Mouse (Mus musculus): Measurements from ENCODE around the gene Pxdn. TPM values are rescaled to one million over a fixed set of nuclear protein-coding genes. Genes with fewer than 3 reads are reported as not detected.

Gene Pxdn
- polyA plus RNA-seq, 1 experiment from 2014 or later, result 33.9 TPM

DNA sequence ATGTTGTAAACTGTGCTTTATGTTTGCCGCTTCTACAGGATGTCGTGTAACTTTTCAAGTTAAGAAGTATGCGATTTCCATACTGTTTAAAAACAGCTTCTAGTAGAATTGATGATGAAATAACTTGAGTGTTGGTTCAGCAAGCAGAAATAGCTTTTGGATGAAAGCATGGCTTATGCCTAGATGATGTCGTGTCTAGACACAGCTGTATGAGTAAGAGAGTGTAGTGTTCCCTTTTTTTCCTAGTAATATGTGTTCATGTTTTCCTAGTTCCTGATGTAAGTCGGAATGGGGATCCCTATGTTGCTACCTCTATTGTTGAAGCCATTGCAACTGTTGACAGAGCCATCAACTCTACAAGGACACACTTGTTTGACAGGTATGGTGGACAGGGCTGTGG, 61.5 kb downstream of the Pxdn start:
- DNase-seq (ENCODE audit: low spot score), result no peak
- H3K27ac ChIP-seq (ENCODE audit: low read depth, low read length), result no peak overlapping the region
- H3K4me1 ChIP-seq (replicated peaks; ENCODE audit: control insufficient read depth, insufficient read depth, low read length), result no peaks in the 10 kb centered on the region
- WGBS, result 87% methylated on average over 5 of the region's 5 CpGs
- H3K4me2 ChIP-seq, result no peak overlapping the region
- H3K36me3 ChIP-seq (ENCODE audit: control insufficient read depth, insufficient read depth, low read length), result peaks cover 9% of the 10 kb centered on the region; the same call in 1 of the 2 replicates
- no peaks in the 10 kb centered on the region for H3K27me3 ChIP-seq (replicated peaks; ENCODE audit: control insufficient read depth, insufficient read depth, low read length)
- no peak overlapping the region for H3K9ac ChIP-seq (ENCODE audit: low read depth, low read length)
- H3K4me3 ChIP-seq (ENCODE audit: low read depth, low read length), result no peak overlapping the region
- no peak for ATAC-seq (replicated peaks; ENCODE audit: low FRiP score)
- H3K9me3 ChIP-seq (ENCODE audit: control insufficient read depth, low read length), result no peaks in the 10 kb centered on the region

DNA sequence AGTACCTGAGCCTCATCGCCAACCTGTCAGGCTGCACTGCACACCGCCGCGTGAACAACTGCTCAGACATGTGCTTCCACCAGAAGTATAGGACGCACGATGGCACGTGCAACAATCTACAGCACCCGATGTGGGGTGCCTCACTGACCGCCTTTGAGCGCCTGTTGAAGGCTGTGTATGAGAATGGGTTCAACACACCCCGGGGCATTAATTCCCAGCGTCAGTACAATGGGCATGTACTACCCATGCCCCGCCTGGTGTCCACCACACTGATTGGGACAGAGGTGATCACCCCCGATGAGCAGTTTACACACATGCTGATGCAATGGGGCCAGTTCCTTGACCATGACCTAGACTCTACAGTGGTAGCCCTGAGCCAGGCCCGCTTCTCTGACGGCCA, 64.5 kb downstream of the Pxdn start:
- H3K9me3 ChIP-seq (ENCODE audit: control insufficient read depth, low read length), result no peaks in the 10 kb centered on the region
- peaks cover 3% of the 10 kb centered on the region; the same call in 1 of the 2 replicates for H3K36me3 ChIP-seq (ENCODE audit: control insufficient read depth, insufficient read depth, low read length)
- H3K4me2 ChIP-seq, result no peak overlapping the region
- no peak overlapping the region for H3K9ac ChIP-seq (ENCODE audit: low read depth, low read length)
- no peaks in the 10 kb centered on the region for H3K4me1 ChIP-seq (replicated peaks; ENCODE audit: control insufficient read depth, insufficient read depth, low read length)
- no peak overlapping the region for H3K4me3 ChIP-seq (ENCODE audit: low read depth, low read length)
- no peak overlapping the region for H3K27ac ChIP-seq (ENCODE audit: low read depth, low read length)
- ATAC-seq (replicated peaks; ENCODE audit: low FRiP score), result no peak
- DNase-seq (ENCODE audit: low spot score), result no peak
- H3K27me3 ChIP-seq (replicated peaks; ENCODE audit: control insufficient read depth, insufficient read depth, low read length), result no peaks in the 10 kb centered on the region
- WGBS, result 90% methylated on average over 16 of the region's 16 CpGs

GRCm38 (mm10) chr12:30003680-30004364, 66.4 kb downstream of the Pxdn start:
- no peaks in the 10 kb centered on the region for H3K27me3 ChIP-seq (replicated peaks; ENCODE audit: control insufficient read depth, insufficient read depth, low read length)
- no peak overlapping the region for H3K27ac ChIP-seq (ENCODE audit: low read depth, low read length)
- H3K4me3 ChIP-seq (ENCODE audit: low read depth, low read length), result no peak overlapping the region
- H3K9me3 ChIP-seq (ENCODE audit: control insufficient read depth, low read length), result no peaks in the 10 kb centered on the region
- H3K9ac ChIP-seq (ENCODE audit: low read depth, low read length), result no peak overlapping the region
- no peaks in the 10 kb centered on the region for H3K4me1 ChIP-seq (replicated peaks; ENCODE audit: control insufficient read depth, insufficient read depth, low read length)
- no peak for DNase-seq (ENCODE audit: low spot score)
- no peak for ATAC-seq (replicated peaks; ENCODE audit: low FRiP score)
- 89% methylated on average over 14 of the region's 14 CpGs for WGBS
- peaks cover 3% of the 10 kb centered on the region; the same call in 1 of the 2 replicates for H3K36me3 ChIP-seq (ENCODE audit: control insufficient read depth, insufficient read depth, low read length)
- no peak overlapping the region for H3K4me2 ChIP-seq

DNA sequence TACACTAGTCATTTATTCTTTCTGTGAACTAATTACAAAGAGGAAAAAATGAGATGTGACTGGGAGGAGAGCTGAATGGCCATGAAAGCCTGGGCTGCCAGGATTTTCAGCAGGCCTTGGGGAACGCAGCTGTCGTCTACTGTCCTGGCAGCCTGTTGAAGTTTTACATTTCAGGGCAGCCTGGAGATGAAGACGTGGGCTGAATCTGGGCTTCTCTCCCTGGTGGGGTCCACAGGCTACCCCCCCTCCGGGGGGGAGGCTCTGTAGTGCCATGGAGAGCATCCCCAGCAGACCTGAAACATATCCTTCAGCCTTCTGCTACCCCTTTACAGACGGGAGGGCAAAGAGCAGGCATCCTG, 66.9 kb downstream of the Pxdn start:
- no peak overlapping the region for H3K4me3 ChIP-seq (ENCODE audit: low read depth, low read length)
- ATAC-seq (replicated peaks; ENCODE audit: low FRiP score), result no peak
- H3K36me3 ChIP-seq (ENCODE audit: control insufficient read depth, insufficient read depth, low read length), result peaks cover 4% of the 10 kb centered on the region; the same call in 1 of the 2 replicates
- H3K4me1 ChIP-seq (replicated peaks; ENCODE audit: control insufficient read depth, insufficient read depth, low read length), result no peaks in the 10 kb centered on the region
- no peak overlapping the region for H3K4me2 ChIP-seq
- DNase-seq (ENCODE audit: low spot score), result no peak
- WGBS, result 81% methylated on average over 5 of the region's 5 CpGs
- no peak overlapping the region for H3K9ac ChIP-seq (ENCODE audit: low read depth, low read length)
- no peak overlapping the region for H3K27ac ChIP-seq (ENCODE audit: low read depth, low read length)
- no peaks in the 10 kb centered on the region for H3K27me3 ChIP-seq (replicated peaks; ENCODE audit: control insufficient read depth, insufficient read depth, low read length)
- H3K9me3 ChIP-seq (ENCODE audit: control insufficient read depth, low read length), result no peaks in the 10 kb centered on the region

DNA sequence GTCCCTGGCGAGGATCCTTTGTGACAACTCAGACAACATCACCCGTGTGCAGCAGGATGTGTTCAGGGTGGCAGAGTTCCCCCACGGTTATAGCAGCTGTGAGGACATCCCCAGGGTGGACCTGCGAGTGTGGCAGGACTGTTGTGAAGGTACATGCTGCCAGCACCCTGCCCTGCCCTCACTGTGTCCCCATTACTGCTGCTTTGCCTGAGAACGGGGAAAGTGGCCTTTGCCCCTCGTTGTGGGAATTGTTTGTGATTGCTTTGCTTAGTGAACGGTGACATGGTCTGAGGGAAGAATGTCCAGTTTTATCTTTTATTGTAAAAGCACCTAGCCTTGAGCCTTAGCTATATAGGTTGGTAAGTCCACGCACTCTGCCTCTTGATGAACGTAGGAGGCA, 69.2 kb downstream of the Pxdn start:
- Histone ChIP-seq H3K4me1 (replicated peaks; ENCODE audit: control insufficient read depth, insufficient read depth, low read length) (no peaks in the 10 kb centered on the region), H3K4me2 (no peak overlapping the region), H3K36me3 (ENCODE audit: control insufficient read depth, insufficient read depth, low read length) (peaks cover 6% of the 10 kb centered on the region; the same call in 1 of the 2 replicates), H3K9ac (ENCODE audit: low read depth, low read length) (no peak overlapping the region), H3K27ac (ENCODE audit: low read depth, low read length) (no peak overlapping the region), H3K4me3 (ENCODE audit: low read depth, low read length) (no peak overlapping the region), H3K27me3 (replicated peaks; ENCODE audit: control insufficient read depth, insufficient read depth, low read length) (no peaks in the 10 kb centered on the region), H3K9me3 (ENCODE audit: control insufficient read depth, low read length) (no peaks in the 10 kb centered on the region)
- DNase-seq (ENCODE audit: low spot score) (no peak), ATAC-seq (replicated peaks; ENCODE audit: low FRiP score) (no peak)
- WGBS, result 78% methylated on average over 9 of the region's 9 CpGs

GRCm38 (mm10) chr12:30008741-30009140, 71.3 kb downstream of the Pxdn start:
- H3K27ac ChIP-seq (ENCODE audit: low read depth, low read length), result no peak overlapping the region
- H3K9ac ChIP-seq (ENCODE audit: low read depth, low read length), result no peak overlapping the region
- 85% methylated on average over 5 of the region's 5 CpGs for WGBS
- H3K4me3 ChIP-seq (ENCODE audit: low read depth, low read length), result no peak overlapping the region
- no peaks in the 10 kb centered on the region for H3K27me3 ChIP-seq (replicated peaks; ENCODE audit: control insufficient read depth, insufficient read depth, low read length)
- no peaks in the 10 kb centered on the region for H3K4me1 ChIP-seq (replicated peaks; ENCODE audit: control insufficient read depth, insufficient read depth, low read length)
- no peak overlapping the region for H3K4me2 ChIP-seq
- ATAC-seq (replicated peaks; ENCODE audit: low FRiP score), result no peak
- H3K9me3 ChIP-seq (ENCODE audit: control insufficient read depth, low read length), result no peaks in the 10 kb centered on the region
- no peak for DNase-seq (ENCODE audit: low spot score)
- peaks cover 9% of the 10 kb centered on the region for H3K36me3 ChIP-seq (ENCODE audit: control insufficient read depth, insufficient read depth, low read length)

- ATAC-seq (replicated peaks; ENCODE audit: low FRiP score), result no peak
- Histone ChIP-seq H3K36me3 (ENCODE audit: control insufficient read depth, insufficient read depth, low read length) (peaks cover 7% of the 10 kb centered on the region), H3K4me2 (no peak overlapping the region), H3K9me3 (ENCODE audit: control insufficient read depth, low read length) (no peaks in the 10 kb centered on the region), H3K9ac (ENCODE audit: low read depth, low read length) (no peak overlapping the region), H3K4me1 (replicated peaks; ENCODE audit: control insufficient read depth, insufficient read depth, low read length) (no peaks in the 10 kb centered on the region), H3K27me3 (replicated peaks; ENCODE audit: control insufficient read depth, insufficient read depth, low read length) (no peaks in the 10 kb centered on the region), H3K4me3 (ENCODE audit: low read depth, low read length) (no peak overlapping the region), H3K27ac (ENCODE audit: low read depth, low read length) (no peak overlapping the region)
- DNase-seq (ENCODE audit: low spot score), result no peak
- WGBS, result 86% methylated on average over 9 of the region's 9 CpGs
These were observed 78.1 kb downstream of the Pxdn start for GRCm38 (mm10) chr12:30015501-30015900.

- Histone ChIP-seq H3K4me3 (ENCODE audit: low read depth, low read length) (no peak overlapping the region), H3K9ac (ENCODE audit: low read depth, low read length) (no peak overlapping the region), H3K27ac (ENCODE audit: low read depth, low read length) (no peak overlapping the region), H3K9me3 (ENCODE audit: control insufficient read depth, low read length) (no peaks in the 10 kb centered on the region), H3K36me3 (ENCODE audit: control insufficient read depth, insufficient read depth, low read length) (peaks cover 4% of the 10 kb centered on the region; the same call in 1 of the 2 replicates), H3K4me1 (replicated peaks; ENCODE audit: control insufficient read depth, insufficient read depth, low read length) (no peaks in the 10 kb centered on the region), H3K4me2 (no peak overlapping the region), H3K27me3 (replicated peaks; ENCODE audit: control insufficient read depth, insufficient read depth, low read length) (no peaks in the 10 kb centered on the region)
- 88% methylated on average over 3 of the region's 3 CpGs for WGBS
- ATAC-seq (replicated peaks; ENCODE audit: low FRiP score), result no peak
- no peak for DNase-seq (ENCODE audit: low spot score)
These were observed 79.7 kb downstream of the Pxdn start for GRCm38 (mm10) chr12:30017131-30017530.

GRCm38 (mm10) chr12:30020447-30020846, 83.0 kb downstream of the Pxdn start:
- ATAC-seq (replicated peaks; ENCODE audit: low FRiP score) (no peak), DNase-seq (ENCODE audit: low spot score) (no peak)
- no peak overlapping the region for H3K27ac ChIP-seq (ENCODE audit: low read depth, low read length)
- no peaks in the 10 kb centered on the region for H3K9me3 ChIP-seq (ENCODE audit: control insufficient read depth, low read length)
- no peak overlapping the region for H3K9ac ChIP-seq (ENCODE audit: low read depth, low read length)
- H3K27me3 ChIP-seq (replicated peaks; ENCODE audit: control insufficient read depth, insufficient read depth, low read length), result no peaks in the 10 kb centered on the region
- no peak overlapping the region for H3K4me2 ChIP-seq
- no peaks in the 10 kb centered on the region for H3K4me1 ChIP-seq (replicated peaks; ENCODE audit: control insufficient read depth, insufficient read depth, low read length)
- H3K4me3 ChIP-seq (ENCODE audit: low read depth, low read length), result no peak overlapping the region
- H3K36me3 ChIP-seq (ENCODE audit: control insufficient read depth, insufficient read depth, low read length), result peaks cover 4% of the 10 kb centered on the region; the same call in 1 of the 2 replicates
